Mouse (Mus musculus): Measurements from ENCODE around the gene Ly6f. TPM values are rescaled to one million over a fixed set of nuclear protein-coding genes. Genes with fewer than 3 reads are reported as not detected.

Gene Ly6f
- polyA plus RNA-seq, 1 experiment = not detected

DNA sequence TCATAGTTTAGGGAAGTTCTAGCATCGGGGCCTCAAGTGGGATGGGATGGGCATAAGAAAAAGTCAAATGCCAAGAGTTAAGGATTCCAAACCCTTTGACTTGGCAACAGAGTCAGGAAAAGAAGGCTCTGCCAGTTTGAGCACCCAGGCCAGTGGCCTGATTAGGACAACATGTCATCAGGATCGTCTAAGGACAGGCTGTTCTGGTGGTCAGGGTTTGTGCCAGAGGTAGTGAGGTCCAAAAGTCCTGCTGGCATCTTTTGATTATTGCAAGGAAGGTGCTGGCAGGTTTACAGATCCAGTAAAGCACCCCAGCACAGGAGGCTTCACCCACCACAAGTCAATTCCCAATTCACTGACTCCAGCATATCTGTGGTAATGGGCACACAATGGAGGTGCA lies 46.2 kb downstream of the Ly6f start:
- 80% methylated on average over 2 of the region's 2 CpGs for WGBS
- no peak for DNase-seq (ENCODE audit: low read depth, low spot score)

DNA sequence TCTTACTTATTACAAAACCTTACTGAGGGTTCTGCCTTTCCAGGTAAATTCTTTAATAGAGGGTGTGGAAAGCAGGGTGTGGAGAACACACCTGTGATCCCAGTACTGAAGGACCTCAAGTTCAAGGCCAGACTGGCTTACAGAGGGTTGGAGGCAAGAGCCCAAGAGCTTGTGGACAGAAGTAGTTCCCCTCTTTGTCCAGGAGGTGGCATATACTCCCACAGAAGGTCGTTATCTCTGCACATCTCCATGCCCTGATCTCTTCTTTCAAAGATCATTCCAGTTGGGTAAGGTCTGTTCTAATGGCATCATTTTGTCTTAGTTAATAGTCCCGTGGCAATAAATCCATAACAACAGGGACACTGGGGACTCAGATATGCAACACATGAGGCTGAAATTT lies 49.0 kb downstream of the Ly6f start:
- 41% methylated on average over 2 of the region's 2 CpGs for WGBS
- DNase-seq (ENCODE audit: low read depth, low spot score) = no peak

DNA sequence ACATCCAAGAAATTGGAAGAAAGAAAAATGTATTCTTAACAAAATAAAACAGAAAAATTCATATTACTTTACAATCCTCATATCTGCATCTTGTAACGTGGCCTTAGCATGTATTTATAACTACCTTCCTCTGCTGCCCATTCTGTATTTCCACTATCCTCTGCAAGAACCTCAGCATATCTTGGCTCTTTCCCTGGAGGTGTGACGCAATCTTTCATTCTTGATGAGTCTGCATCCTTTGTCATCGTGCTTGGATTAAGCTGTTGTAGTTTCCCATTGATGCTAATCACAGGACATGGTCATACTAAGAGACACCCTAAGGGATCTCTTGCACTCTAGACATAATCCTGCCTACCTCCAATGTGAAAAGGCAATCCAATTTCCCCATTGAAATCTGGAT lies 50.4 kb downstream of the Ly6f start:
- 84% methylated on average over 3 of the region's 3 CpGs for WGBS
- DNase-seq (ENCODE audit: low read depth, low spot score) = no peak

DNA sequence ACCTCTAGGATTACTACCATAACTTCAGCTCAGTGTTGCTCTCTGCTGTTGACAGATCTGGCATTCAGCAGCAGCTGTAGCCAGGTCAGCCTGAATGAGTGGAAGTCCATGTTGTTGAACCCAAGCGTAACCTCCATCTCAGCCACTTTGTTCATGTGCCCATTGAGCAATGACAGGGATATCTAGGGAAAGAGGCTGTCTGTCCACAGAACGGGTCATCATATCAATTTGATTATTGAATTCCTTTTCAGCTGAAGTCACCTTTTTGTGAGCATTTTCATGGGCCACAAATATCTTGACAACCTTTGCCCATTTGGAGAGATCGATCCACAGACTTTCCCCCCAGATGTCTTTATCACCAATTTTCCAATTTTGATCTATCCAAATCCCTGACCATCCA lies 51.9 kb downstream of the Ly6f start:
- DNase-seq (ENCODE audit: low read depth, low spot score) = no peak
- WGBS = 89% methylated on average over 3 of the region's 3 CpGs

Other genes starting within 250 kb of the Ly6f start
- 83.3 and 90.0 TPM in 2 replicates for gene Ly6c1, start 219.6 kb upstream of the Ly6f start, polyA plus RNA-seq (2012; rRNA removed)
- gene Ly6c2, start 156.5 kb upstream of the Ly6f start, polyA plus RNA-seq (2012; rRNA removed) = 10.8 and 17.0 TPM in 2 replicates
- not detected in 2 replicates for gene Ly6g, start 113.2 kb upstream of the Ly6f start, polyA plus RNA-seq (2012; rRNA removed)
- gene BC025446, start 52.0 kb upstream of the Ly6f start, polyA plus RNA-seq (2012; rRNA removed) = 47.5 and 66.0 TPM in 2 replicates